Mouse (Mus musculus) right cerebral cortex, postnatal 14 days (tissue): ENCODE measurements at regions not wholly inside any gene's neighbourhood (a gene's known extent, or its start where the extent isn't known, plus 50 kb on each side); places are given as distances from the start of the nearest gene placed in this dataset.

Experiments used
- DNase-seq: peaks from one replicate; pipeline ENCODE4 v3.0.0; 2022

DNA sequence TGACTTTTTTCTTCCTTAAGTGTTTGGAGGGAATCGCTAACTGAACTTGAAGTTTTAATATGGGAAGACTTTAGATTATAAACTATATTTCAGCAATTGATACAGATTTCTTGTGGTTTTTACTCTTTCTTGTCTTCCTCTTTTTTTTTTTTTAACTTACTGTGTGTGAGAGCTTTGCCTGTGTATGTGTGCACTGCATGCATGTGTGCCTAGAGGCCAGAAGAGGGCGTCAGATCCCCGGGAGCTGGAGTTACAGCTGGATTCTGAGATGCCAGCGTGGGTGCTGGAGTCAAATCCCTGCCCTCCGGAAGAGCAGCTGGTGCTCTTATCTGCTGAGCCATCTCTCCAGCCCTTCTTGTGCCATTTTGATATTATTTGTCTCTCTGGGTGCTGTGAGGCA, 129.6 kb downstream of the Trim33 start:
- DNase-seq, result no peak

- no peak for DNase-seq
Observed at GRCm38 (mm10) chr3:103412247-103412646, 133.2 kb downstream of the Trim33 start.

- no peak for DNase-seq
Observed at GRCm38 (mm10) chr3:103415051-103415695, 136.1 kb downstream of the Trim33 start.

- DNase-seq, result no peak
Observed at GRCm38 (mm10) chr3:103416296-103416695, 137.2 kb downstream of the Trim33 start.

GRCm38 (mm10) chr3:103417781-103418180, 138.7 kb downstream of the Trim33 start:
- DNase-seq, result no peak

- no peak for DNase-seq
Observed at GRCm38 (mm10) chr3:103419761-103420620, 140.9 kb downstream of the Trim33 start.

DNA sequence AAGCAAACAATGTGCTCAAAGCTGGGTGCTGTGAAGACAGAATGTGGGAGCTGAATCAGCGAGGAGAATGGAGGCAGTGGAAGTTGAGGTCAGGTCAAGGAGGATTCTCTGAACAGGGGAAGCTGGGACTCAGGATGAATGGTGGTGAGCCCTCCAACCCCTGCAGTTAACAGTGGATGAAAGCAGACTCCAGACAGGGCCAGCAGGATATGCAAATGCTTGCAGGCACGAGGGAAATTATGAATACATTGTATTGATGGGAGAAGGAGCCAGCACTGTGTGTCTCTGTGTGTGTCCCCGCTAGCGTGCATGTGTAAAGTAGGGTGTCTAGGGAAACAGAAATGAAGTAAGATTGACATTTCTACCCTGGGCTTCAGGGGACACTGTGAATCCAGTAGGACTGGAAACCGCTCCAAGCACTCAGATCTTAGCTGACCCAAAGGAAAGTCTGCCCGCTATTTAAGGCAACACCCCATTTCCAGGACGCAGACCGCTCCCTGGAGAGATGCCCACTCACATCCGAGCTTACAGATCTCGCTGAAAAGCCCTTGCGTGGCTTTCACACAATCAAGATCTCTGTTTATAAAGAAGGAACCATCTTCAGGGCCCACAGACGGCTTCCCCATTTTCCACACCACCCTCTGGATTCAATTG, 141.7 kb downstream of the Trim33 start:
- no peak for DNase-seq

DNA sequence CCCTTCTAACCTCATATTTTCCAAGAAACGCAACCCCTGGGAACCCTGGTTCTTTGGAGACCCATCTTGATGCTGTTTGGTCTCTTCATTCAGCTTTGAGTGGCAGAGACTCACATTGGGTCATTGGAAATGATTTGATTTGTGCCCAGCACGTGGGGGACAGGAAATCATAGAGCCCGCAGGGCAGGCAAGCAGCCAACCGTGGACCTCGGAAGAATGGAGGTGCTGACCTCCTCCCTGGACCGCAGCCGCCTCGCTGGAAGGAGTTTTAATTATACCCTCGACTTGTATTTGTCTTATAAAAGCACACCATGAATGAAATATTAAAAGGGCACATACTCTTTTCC, 142.2 kb downstream of the Trim33 start:
- no peak for DNase-seq

- DNase-seq, result no peak
Observed at GRCm38 (mm10) chr3:103422806-103423205, 143.7 kb downstream of the Trim33 start.

GRCm38 (mm10) chr3:103423290-103423689, 144.2 kb downstream of the Trim33 start:
- no peak for DNase-seq

- no peak for DNase-seq
Observed at GRCm38 (mm10) chr3:103425812-103426430, 146.8 kb downstream of the Trim33 start.

- peak; percentile 38 for DNase-seq
Observed at GRCm38 (mm10) chr3:103429227-103429788, 145.7 kb upstream of the Syt6 start.

DNA sequence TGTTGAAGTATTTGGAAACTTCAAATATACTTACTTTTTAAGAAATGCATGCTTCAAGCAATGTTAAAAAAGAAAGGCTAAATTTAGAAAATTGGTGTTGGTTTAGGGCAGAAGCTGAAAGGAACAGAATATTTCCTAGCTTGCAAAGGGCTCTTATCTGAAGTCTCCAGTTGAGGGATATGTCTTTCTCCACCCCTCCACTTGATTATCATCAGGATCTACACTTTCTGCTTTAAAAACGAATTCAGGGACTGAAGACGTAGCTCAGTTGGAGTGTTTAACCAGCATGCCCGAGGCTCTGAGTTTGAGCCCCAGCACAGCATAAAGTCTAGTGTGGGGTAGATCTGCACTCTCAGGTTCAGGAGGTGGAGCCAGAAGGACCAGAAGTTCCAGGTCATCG, 144.9 kb upstream of the Syt6 start:
- DNase-seq, result no peak

DNA sequence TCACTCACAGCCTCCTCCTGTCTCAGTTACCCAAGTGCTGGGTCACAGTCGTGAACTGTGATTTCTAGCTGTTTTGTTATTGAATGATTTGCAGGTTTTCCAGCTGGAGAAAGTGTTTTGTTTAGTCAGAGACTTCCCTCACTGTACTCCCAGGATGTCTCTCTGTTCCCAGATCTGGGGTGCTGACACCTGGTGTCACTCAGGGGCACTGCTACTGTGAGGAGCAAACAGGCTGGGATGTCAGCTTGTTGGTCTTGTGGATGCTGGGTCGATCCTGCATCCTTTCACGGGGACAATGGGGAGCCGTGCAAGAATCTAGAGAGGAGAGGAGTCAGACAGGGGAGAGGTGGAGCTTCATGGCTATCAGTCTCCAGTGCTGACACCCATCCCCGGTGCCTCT, 142.8 kb upstream of the Syt6 start:
- DNase-seq, result no peak

- no peak for DNase-seq
Observed at GRCm38 (mm10) chr3:103436902-103437603, 138.0 kb upstream of the Syt6 start.

- peak; percentile 47 for DNase-seq
Observed at GRCm38 (mm10) chr3:103438791-103439354, 136.2 kb upstream of the Syt6 start.

- no peak for DNase-seq
Observed at GRCm38 (mm10) chr3:103443247-103443646, 131.8 kb upstream of the Syt6 start.

DNA sequence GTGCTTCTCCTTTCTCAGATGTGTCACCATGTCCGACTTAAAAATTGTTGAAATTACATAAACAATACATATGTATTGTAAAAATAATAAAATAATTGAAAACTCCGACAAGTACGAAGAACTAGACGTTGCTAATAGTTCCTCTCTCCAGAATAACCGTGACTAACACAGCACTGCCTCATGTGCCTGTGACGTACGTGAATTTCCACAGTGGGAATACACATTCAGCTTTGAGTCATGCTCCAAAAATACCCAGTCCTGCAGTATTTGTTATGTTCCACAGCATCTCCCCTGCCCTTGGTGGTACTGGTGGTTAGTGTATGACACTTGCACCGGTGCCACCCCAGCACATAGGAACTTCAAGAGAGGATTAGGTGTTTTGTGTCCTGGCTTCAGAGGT, 129.2 kb upstream of the Syt6 start:
- no peak for DNase-seq

GRCm38 (mm10) chr3:103449851-103450250, 125.2 kb upstream of the Syt6 start:
- no peak for DNase-seq

GRCm38 (mm10) chr3:103451971-103452370, 123.1 kb upstream of the Syt6 start:
- DNase-seq, result no peak

- no peak for DNase-seq
Observed at GRCm38 (mm10) chr3:103463760-103464159, 111.3 kb upstream of the Syt6 start.

GRCm38 (mm10) chr3:103464181-103464580, 110.8 kb upstream of the Syt6 start:
- no peak for DNase-seq
